Mouse (Mus musculus) testis, adult 2 months (tissue): ENCODE results near the gene 3110018I06Rik.

ENCODE experiments used
- CTCF ChIP-seq: fragments of 200-500 bp; IDR thresholded peaks from 2 replicates; pipeline ENCODE4 v1.5.1; 2012; ENCODE audit warnings: low read depth, mild to moderate bottlenecking, inconsistent platforms, low read length, moderate library complexity; ENCODE audit not compliant: control insufficient read depth, insufficient read depth, insufficient replicate concordance
- POLR2A ChIP-seq: fragments of 200-500 bp; IDR thresholded peaks from 2 replicates; pipeline ENCODE4 v1.6.1; 2012; ENCODE audit warnings: low read depth, mild to moderate bottlenecking, inconsistent platforms, low read length, moderate library complexity; ENCODE audit not compliant: control insufficient read depth

- no peak for TF ChIP-seq CTCF
- TF ChIP-seq POLR2A = no peak
Observed at GRCm38 (mm10) chr12:107444681-107445080, 43.8 kb upstream of the 3110018I06Rik start.
